Mouse (Mus musculus): ENCODE results near the gene Cstf1. TPM values are rescaled to one million over a fixed set of nuclear protein-coding genes. Genes with fewer than 3 reads are reported as not detected.

Gene Cstf1
- polyA plus RNA-seq, 1 experiment, result 79.1 TPM

GRCm38 (mm10) chr2:172395961-172396360, 25.5 kb downstream of the Cstf1 start:
- H3K27ac ChIP-seq (ENCODE audit: control insufficient read depth, insufficient read depth, low read length), result no peak overlapping the region
- H3K27me3 ChIP-seq (ENCODE audit: control insufficient read depth, insufficient read depth, low read length), result no peaks in the 10 kb centered on the region
- TF ChIP-seq POLR2A (IDR thresholded peaks at IDR 0.05; ENCODE audit: control insufficient read depth, extremely low read depth, insufficient read depth, low read length, poor library complexity) (no peak), CTCF (IDR thresholded peaks at IDR 0.05; ENCODE audit: borderline replicate concordance, control insufficient read depth, extremely low read depth, insufficient read depth, low read length, poor library complexity) (no peak)
- DNase-seq, result no peak
- no peak overlapping the region for H3K4me3 ChIP-seq (ENCODE audit: control insufficient read depth, insufficient read depth, low read length)
- WGBS, result 80% methylated on average over 9 of the region's 9 CpGs
- H3K4me1 ChIP-seq (replicated peaks; ENCODE audit: control insufficient read depth, insufficient read depth, low read length), result peaks cover 65% of the 10 kb centered on the region
- no peaks in the 10 kb centered on the region for H3K36me3 ChIP-seq (ENCODE audit: control insufficient read depth, insufficient read depth, low read length)

GRCm38 (mm10) chr2:172399901-172400300, 29.4 kb downstream of the Cstf1 start:
- no peaks in the 10 kb centered on the region for H3K36me3 ChIP-seq (ENCODE audit: control insufficient read depth, insufficient read depth, low read length)
- peaks cover 51% of the 10 kb centered on the region for H3K4me1 ChIP-seq (replicated peaks; ENCODE audit: control insufficient read depth, insufficient read depth, low read length)
- DNase-seq, result peak; percentile 47
- no peak overlapping the region for H3K27ac ChIP-seq (ENCODE audit: control insufficient read depth, insufficient read depth, low read length)
- WGBS, result 20% methylated on average over 9 of the region's 9 CpGs
- TF ChIP-seq CTCF (IDR thresholded peaks at IDR 0.05; ENCODE audit: borderline replicate concordance, control insufficient read depth, extremely low read depth, insufficient read depth, low read length, poor library complexity), result no peak
- TF ChIP-seq POLR2A (IDR thresholded peaks at IDR 0.05; ENCODE audit: control insufficient read depth, extremely low read depth, insufficient read depth, low read length, poor library complexity), result no peak
- H3K4me3 ChIP-seq (ENCODE audit: control insufficient read depth, insufficient read depth, low read length), result no peak overlapping the region
- no peaks in the 10 kb centered on the region for H3K27me3 ChIP-seq (ENCODE audit: control insufficient read depth, insufficient read depth, low read length)

GRCm38 (mm10) chr2:172401116-172401825, 30.8 kb downstream of the Cstf1 start:
- Histone ChIP-seq H3K36me3 (ENCODE audit: control insufficient read depth, insufficient read depth, low read length) (no peaks in the 10 kb centered on the region), H3K27me3 (ENCODE audit: control insufficient read depth, insufficient read depth, low read length) (no peaks in the 10 kb centered on the region), H3K4me1 (replicated peaks; ENCODE audit: control insufficient read depth, insufficient read depth, low read length) (peaks cover 44% of the 10 kb centered on the region), H3K4me3 (ENCODE audit: control insufficient read depth, insufficient read depth, low read length) (no peak overlapping the region), H3K27ac (ENCODE audit: control insufficient read depth, insufficient read depth, low read length) (peak overlapping the region; percentile 74)
- TF ChIP-seq POLR2A (IDR thresholded peaks at IDR 0.05; ENCODE audit: control insufficient read depth, extremely low read depth, insufficient read depth, low read length, poor library complexity) (peak; percentile 42; the same call in 1 of the 2 replicates), CTCF (IDR thresholded peaks at IDR 0.05; ENCODE audit: borderline replicate concordance, control insufficient read depth, extremely low read depth, insufficient read depth, low read length, poor library complexity) (no peak)
- 15% methylated on average over 13 of the region's 13 CpGs for WGBS
- peak; percentile 43 for DNase-seq

- no peaks in the 10 kb centered on the region for H3K27me3 ChIP-seq (ENCODE audit: control insufficient read depth, insufficient read depth, low read length)
- WGBS, result 80% methylated on average over 7 of the region's 7 CpGs
- DNase-seq, result no peak
- no peaks in the 10 kb centered on the region for H3K36me3 ChIP-seq (ENCODE audit: control insufficient read depth, insufficient read depth, low read length)
- H3K27ac ChIP-seq (ENCODE audit: control insufficient read depth, insufficient read depth, low read length), result no peak overlapping the region
- no peak overlapping the region for H3K4me3 ChIP-seq (ENCODE audit: control insufficient read depth, insufficient read depth, low read length)
- TF ChIP-seq CTCF (IDR thresholded peaks at IDR 0.05; ENCODE audit: borderline replicate concordance, control insufficient read depth, extremely low read depth, insufficient read depth, low read length, poor library complexity), result no peak
- no peak for TF ChIP-seq POLR2A (IDR thresholded peaks at IDR 0.05; ENCODE audit: control insufficient read depth, extremely low read depth, insufficient read depth, low read length, poor library complexity)
- peaks cover 49% of the 10 kb centered on the region for H3K4me1 ChIP-seq (replicated peaks; ENCODE audit: control insufficient read depth, insufficient read depth, low read length)
These were observed 33.8 kb downstream of the Cstf1 start for GRCm38 (mm10) chr2:172404239-172404638.

DNA sequence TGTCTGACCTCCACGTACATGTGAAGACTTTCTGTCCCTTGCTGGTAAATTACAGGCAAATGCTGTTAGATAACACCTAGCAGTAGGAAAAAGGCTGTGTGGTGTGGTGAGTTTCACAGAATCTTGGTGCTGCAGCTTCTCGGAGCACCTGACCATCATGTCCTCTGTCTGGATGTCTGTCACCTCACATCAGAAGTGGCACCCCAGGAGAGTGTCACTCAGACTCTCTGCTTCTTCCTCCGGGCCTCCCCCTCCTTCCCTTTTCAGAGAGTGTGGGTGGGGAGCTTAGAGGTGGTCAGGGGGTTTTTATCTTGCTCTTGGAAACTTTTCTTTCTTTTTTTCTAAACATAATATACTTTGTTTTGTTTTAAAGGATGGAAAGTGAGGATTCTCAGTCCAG, 34.5 kb downstream of the Cstf1 start:
- DNase-seq, result no peak
- WGBS, result 48% methylated on average over 3 of the region's 3 CpGs
- H3K27ac ChIP-seq (ENCODE audit: control insufficient read depth, insufficient read depth, low read length), result no peak overlapping the region
- TF ChIP-seq CTCF (IDR thresholded peaks at IDR 0.05; ENCODE audit: borderline replicate concordance, control insufficient read depth, extremely low read depth, insufficient read depth, low read length, poor library complexity) (no peak), POLR2A (IDR thresholded peaks at IDR 0.05; ENCODE audit: control insufficient read depth, extremely low read depth, insufficient read depth, low read length, poor library complexity) (no peak)
- no peaks in the 10 kb centered on the region for H3K36me3 ChIP-seq (ENCODE audit: control insufficient read depth, insufficient read depth, low read length)
- no peaks in the 10 kb centered on the region for H3K27me3 ChIP-seq (ENCODE audit: control insufficient read depth, insufficient read depth, low read length)
- H3K4me3 ChIP-seq (ENCODE audit: control insufficient read depth, insufficient read depth, low read length), result no peak overlapping the region
- H3K4me1 ChIP-seq (replicated peaks; ENCODE audit: control insufficient read depth, insufficient read depth, low read length), result peaks cover 41% of the 10 kb centered on the region

GRCm38 (mm10) chr2:172406173-172406572, 35.7 kb downstream of the Cstf1 start:
- 93% methylated on average over 4 of the region's 4 CpGs for WGBS
- no peak for TF ChIP-seq POLR2A (IDR thresholded peaks at IDR 0.05; ENCODE audit: control insufficient read depth, extremely low read depth, insufficient read depth, low read length, poor library complexity)
- peaks cover 33% of the 10 kb centered on the region for H3K4me1 ChIP-seq (replicated peaks; ENCODE audit: control insufficient read depth, insufficient read depth, low read length)
- H3K36me3 ChIP-seq (ENCODE audit: control insufficient read depth, insufficient read depth, low read length), result no peaks in the 10 kb centered on the region
- no peak for DNase-seq
- no peaks in the 10 kb centered on the region for H3K27me3 ChIP-seq (ENCODE audit: control insufficient read depth, insufficient read depth, low read length)
- H3K27ac ChIP-seq (ENCODE audit: control insufficient read depth, insufficient read depth, low read length), result no peak overlapping the region
- H3K4me3 ChIP-seq (ENCODE audit: control insufficient read depth, insufficient read depth, low read length), result no peak overlapping the region

DNA sequence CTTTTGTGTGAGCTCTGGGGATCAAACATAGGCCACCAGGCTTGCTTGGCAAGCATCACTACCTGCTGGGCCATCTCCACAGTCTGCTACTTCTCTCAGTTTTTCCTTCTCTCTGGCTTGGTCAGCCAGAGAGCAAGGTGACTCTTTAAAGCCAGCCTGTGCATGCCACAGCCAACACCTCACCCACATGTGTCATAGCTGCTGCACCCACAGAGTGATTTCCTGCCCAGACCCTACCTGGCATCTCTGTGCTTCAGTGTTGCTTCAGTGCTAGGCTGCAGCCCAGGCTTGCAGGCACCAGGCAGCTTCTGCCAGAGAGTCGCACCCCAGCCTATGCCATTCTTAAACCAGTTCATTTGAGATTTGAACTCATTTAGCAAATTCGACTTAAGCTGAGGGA, 37.0 kb downstream of the Cstf1 start:
- Histone ChIP-seq H3K27me3 (ENCODE audit: control insufficient read depth, insufficient read depth, low read length) (no peaks in the 10 kb centered on the region), H3K4me1 (replicated peaks; ENCODE audit: control insufficient read depth, insufficient read depth, low read length) (peaks cover 26% of the 10 kb centered on the region), H3K27ac (ENCODE audit: control insufficient read depth, insufficient read depth, low read length) (no peak overlapping the region), H3K4me3 (ENCODE audit: control insufficient read depth, insufficient read depth, low read length) (no peak overlapping the region), H3K36me3 (ENCODE audit: control insufficient read depth, insufficient read depth, low read length) (no peaks in the 10 kb centered on the region)
- TF ChIP-seq CTCF (IDR thresholded peaks at IDR 0.05; ENCODE audit: borderline replicate concordance, control insufficient read depth, extremely low read depth, insufficient read depth, low read length, poor library complexity) (no peak), POLR2A (IDR thresholded peaks at IDR 0.05; ENCODE audit: control insufficient read depth, extremely low read depth, insufficient read depth, low read length, poor library complexity) (no peak)
- DNase-seq, result no peak
- WGBS, result 67% methylated on average over 2 of the region's 2 CpGs

Measured in thymus, adult 2 months (tissue).